Mouse (Mus musculus) limb, embryonic 14.5 days (tissue): ENCODE measurements around the gene Mcm2. TPM values are rescaled to one million over a fixed set of nuclear protein-coding genes. Genes with fewer than 3 reads are reported as not detected.

Experiments
- ATAC-seq: fragments of 200-750 bp; cut with Nextera tagmentation; 2 replicates; pipeline ENCODE4 v1.8.0; 2017; ENCODE audit warnings: low read depth, moderate number of reproducible peaks, moderate TSS enrichment; ENCODE audit not compliant: low FRiP score
- DNase-seq: peaks from one replicate; pipeline ENCODE4 v3.0.0-alpha.2; 2015; ENCODE audit warnings: low spot score
- H3K27ac ChIP-seq: fragments of 300-500 bp; sonication (generic); replicated peaks from 2 replicates; pipeline ENCODE4 v1.5.1; 2014; ENCODE audit warnings: low read depth, mild to moderate bottlenecking, low read length, moderate library complexity, mixed read lengths
- H3K27me3 ChIP-seq: fragments of 300-500 bp; sonication (generic); 2 replicates; pipeline ENCODE4 v1.6.1; 2014; ENCODE audit warnings: low read length, mixed read lengths; ENCODE audit not compliant: control insufficient read depth, insufficient read depth
- H3K36me3 ChIP-seq: fragments of 300-500 bp; sonication (generic); 2 replicates; pipeline ENCODE4 v1.6.1; 2014; ENCODE audit warnings: mild to moderate bottlenecking, low read length, moderate library complexity, mixed read lengths; ENCODE audit not compliant: control insufficient read depth, insufficient read depth
- H3K4me1 ChIP-seq: fragments of 300-500 bp; sonication (generic); 2 replicates; pipeline ENCODE4 v1.6.1; 2014; ENCODE audit warnings: antibody characterized with exemption, low read length, mixed read lengths; ENCODE audit not compliant: control insufficient read depth, insufficient read depth
- H3K4me2 ChIP-seq: fragments of 300-500 bp; sonication (generic); replicated peaks from 2 replicates; pipeline ENCODE4 v1.6.1; 2014; ENCODE audit warnings: low read depth, mild to moderate bottlenecking, low read length, moderate library complexity; ENCODE audit not compliant: severe bottlenecking
- H3K4me3 ChIP-seq: fragments of 300-500 bp; sonication (generic); replicated peaks from 2 replicates; pipeline ENCODE4 v1.5.1; 2014; ENCODE audit warnings: low read length
- H3K9ac ChIP-seq: fragments of 300-500 bp; sonication (generic); 2 replicates; pipeline ENCODE4 v1.6.1; 2014; ENCODE audit warnings: mild to moderate bottlenecking, low read depth, low read length, moderate library complexity; ENCODE audit not compliant: severe bottlenecking
- H3K9me3 ChIP-seq: fragments of 300-500 bp; sonication (generic); 2 replicates; pipeline ENCODE4 v1.6.1; 2016; ENCODE audit warnings: low read length; ENCODE audit not compliant: control insufficient read depth
- POLR2A ChIP-seq: fragments of 200-500 bp; IDR thresholded peaks from 2 replicates; pipeline ENCODE4 v1.8.0; 2012; ENCODE audit warnings: inconsistent platforms, mild to moderate bottlenecking, moderate library complexity, borderline replicate concordance; ENCODE audit not compliant: insufficient read depth, insufficient read length; ENCODE audit errors: extremely low read depth
- WGBS: fragments of 180-500 bp; shearing (Covaris S2); extraction: QIAGEN DNeasy Blood & Tissue Kit; methylation state at CpG from one replicate; pipeline ENCODE4 v1.1.7; 2014; 5-methylcytosine and 5-hydroxymethylcytosine counted together
- polyA plus RNA-seq, 2 experiments: library from polyadenylated mRNA; depleted of rRNA in 1 of 2; stranded (reverse) in 1 of 2; unstranded in 1 of 2; fragments of >200 nt; fragmentation: Nextera tagmentation in 1 of 2; extraction: Ambion mirVana in 1 of 2; gene quantifications; 2 replicates each; pipeline versions ENCODE4 v1.2.1 to v1.2.3; 2012 to 2014

Gene Mcm2
- polyA plus RNA-seq, 2 experiments = 107 to 108 TPM

GRCm38 (mm10) chr6:88839135-88839970, 59.2 kb downstream of the Mcm2 start:
- WGBS = 83% methylated on average over 26 of the region's 26 CpGs
- H3K4me1 ChIP-seq = peaks cover 13% of the 10 kb centered on the region
- peaks cover 42% of the 10 kb centered on the region for H3K36me3 ChIP-seq
- no peak overlapping the region for H3K9ac ChIP-seq
- no peaks in the 10 kb centered on the region for H3K27me3 ChIP-seq
- H3K9me3 ChIP-seq = no peaks in the 10 kb centered on the region
- no peak for ATAC-seq
- H3K4me3 ChIP-seq = no peak overlapping the region
- no peak overlapping the region for H3K4me2 ChIP-seq
- no peak overlapping the region for H3K27ac ChIP-seq
- DNase-seq = no peak
- no peak for TF ChIP-seq POLR2A

- WGBS = 95% methylated on average over 10 of the region's 10 CpGs
- H3K4me2 ChIP-seq = no peak overlapping the region
- H3K9me3 ChIP-seq = no peaks in the 10 kb centered on the region
- H3K4me3 ChIP-seq = no peak overlapping the region
- no peaks in the 10 kb centered on the region for H3K27me3 ChIP-seq
- peaks cover 13% of the 10 kb centered on the region for H3K4me1 ChIP-seq
- no peak overlapping the region for H3K9ac ChIP-seq
- no peak for TF ChIP-seq POLR2A
- peaks cover 42% of the 10 kb centered on the region for H3K36me3 ChIP-seq
- DNase-seq (no peak), ATAC-seq (no peak)
- H3K27ac ChIP-seq = no peak overlapping the region
Measured at GRCm38 (mm10) chr6:88838613-88839012, 60.0 kb downstream of the Mcm2 start.

- Histone ChIP-seq H3K4me3 (no peak overlapping the region), H3K27me3 (no peaks in the 10 kb centered on the region), H3K9me3 (no peaks in the 10 kb centered on the region), H3K9ac (no peak overlapping the region), H3K36me3 (peaks cover 42% of the 10 kb centered on the region), H3K4me2 (no peak overlapping the region), H3K4me1 (peaks cover 8% of the 10 kb centered on the region), H3K27ac (no peak overlapping the region)
- ATAC-seq = no peak
- 90% methylated on average over 12 of the region's 12 CpGs for WGBS
- TF ChIP-seq POLR2A = no peak
- DNase-seq = no peak
Measured at GRCm38 (mm10) chr6:88837999-88838398, 60.6 kb downstream of the Mcm2 start.

GRCm38 (mm10) chr6:88836178-88836819, 62.3 kb downstream of the Mcm2 start:
- WGBS = 88% methylated on average over 28 of the region's 28 CpGs
- Histone ChIP-seq H3K4me2 (no peak overlapping the region), H3K27ac (no peak overlapping the region), H3K9ac (no peak overlapping the region), H3K4me1 (peaks cover 7% of the 10 kb centered on the region), H3K4me3 (no peak overlapping the region), H3K36me3 (peaks cover 42% of the 10 kb centered on the region), H3K9me3 (no peaks in the 10 kb centered on the region), H3K27me3 (no peaks in the 10 kb centered on the region)
- DNase-seq (no peak), ATAC-seq (no peak)
- TF ChIP-seq POLR2A = no peak

- no peak for TF ChIP-seq POLR2A
- ATAC-seq = no peak
- Histone ChIP-seq H3K4me3 (no peak overlapping the region), H3K4me2 (no peak overlapping the region), H3K9me3 (no peaks in the 10 kb centered on the region), H3K9ac (no peak overlapping the region), H3K36me3 (peaks cover 42% of the 10 kb centered on the region), H3K27ac (no peak overlapping the region), H3K27me3 (no peaks in the 10 kb centered on the region), H3K4me1 (no peaks in the 10 kb centered on the region)
- no peak for DNase-seq
- WGBS = 57% methylated on average over 5 of the region's 5 CpGs
Measured at GRCm38 (mm10) chr6:88835047-88835446, 63.5 kb downstream of the Mcm2 start.

Other genes with a start within 250 kb of the Mcm2 start
- 7.5 and 9.0 TPM in 2 replicates for gene Mgll, start 174.4 kb downstream of the Mcm2 start, polyA plus RNA-seq (2012; rRNA removed)
- gene Mgll, start 174.4 kb downstream of the Mcm2 start, polyA plus RNA-seq (2014; fragmentation: Nextera tagmentation; extraction: Ambion mirVana) = 17.6 and 18.8 TPM in 2 replicates
- gene Abtb1, start 56.8 kb downstream of the Mcm2 start, polyA plus RNA-seq (2012; rRNA removed) = 50.8 and 60.5 TPM in 2 replicates
- gene Abtb1, start 56.8 kb downstream of the Mcm2 start, polyA plus RNA-seq (2014; fragmentation: Nextera tagmentation; extraction: Ambion mirVana) = 24.9 and 26.1 TPM in 2 replicates
- gene Podxl2, start 23.7 kb downstream of the Mcm2 start, polyA plus RNA-seq (2012; rRNA removed) = 192 and 242 TPM in 2 replicates
- gene Podxl2, start 23.7 kb downstream of the Mcm2 start, polyA plus RNA-seq (2014; fragmentation: Nextera tagmentation; extraction: Ambion mirVana) = 96.2 and 97.2 TPM in 2 replicates
- 141 and 190 TPM in 2 replicates for gene Tpra1, start 3.5 kb upstream of the Mcm2 start, polyA plus RNA-seq (2012; rRNA removed)
- gene Tpra1, start 3.5 kb upstream of the Mcm2 start, polyA plus RNA-seq (2014; fragmentation: Nextera tagmentation; extraction: Ambion mirVana) = 62.2 and 65.7 TPM in 2 replicates